Mouse (Mus musculus) CD4-positive, CD25-positive, alpha-beta regulatory T cell, adult 4 months (primary cell): ENCODE results near the gene Irf8. TPM values are rescaled to one million over a fixed set of nuclear protein-coding genes. Genes with fewer than 3 reads are reported as not detected.
"Not testable (repeated sequence)": the region's sequence is repeated elsewhere in the genome, so short reads cannot be mapped to it uniquely, and the experiment has no call there.

ENCODE experiments used
- ATAC-seq: one replicate; pipeline ENCODE4 v1.8.0; 2017
- polyA plus RNA-seq, 2 experiments: library from polyadenylated mRNA; unstranded; fragments of 100-300 nt; shearing (Covaris generic); gene quantifications; one replicate each; pipeline ENCODE4 v1.2.1; 2017

Gene Irf8
- polyA plus RNA-seq, 2 experiments from 2014 or later: 12.3 to 22.7 TPM

DNA sequence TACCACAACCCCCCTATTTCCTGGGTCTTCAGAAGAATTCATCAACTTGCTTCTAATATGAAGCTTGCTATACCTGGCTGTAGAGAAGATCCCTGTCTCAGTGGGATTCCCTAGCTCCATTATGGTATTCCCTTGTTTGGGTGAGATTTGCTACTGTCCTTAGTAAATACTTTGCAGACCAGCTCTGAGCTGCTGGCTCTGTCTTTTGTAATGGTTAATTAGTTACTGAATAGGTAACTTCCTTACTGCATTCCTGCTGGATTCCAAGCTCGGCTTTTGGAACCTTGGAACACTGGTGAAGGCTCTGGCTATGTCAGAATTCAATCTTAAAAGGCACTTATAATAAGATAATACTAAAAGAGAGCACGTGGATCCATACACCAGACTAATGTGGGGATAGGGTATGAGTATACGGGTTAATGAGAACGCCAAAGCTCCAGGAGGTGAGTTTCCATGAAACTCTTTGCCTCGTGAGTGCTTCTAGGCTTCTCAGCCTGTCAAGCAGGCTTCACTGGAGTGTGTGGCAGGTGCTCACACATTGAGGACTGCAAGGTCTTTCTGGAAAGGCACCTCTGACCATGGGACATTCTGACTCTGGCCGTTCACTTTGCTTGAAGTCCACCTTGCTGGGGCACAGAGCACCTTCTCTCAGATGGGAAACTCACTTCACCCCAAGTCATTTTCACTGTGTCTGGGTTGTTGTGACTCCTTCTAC is 67.7 kb downstream of the Irf8 start:
- not testable (repeated sequence) for ATAC-seq

DNA sequence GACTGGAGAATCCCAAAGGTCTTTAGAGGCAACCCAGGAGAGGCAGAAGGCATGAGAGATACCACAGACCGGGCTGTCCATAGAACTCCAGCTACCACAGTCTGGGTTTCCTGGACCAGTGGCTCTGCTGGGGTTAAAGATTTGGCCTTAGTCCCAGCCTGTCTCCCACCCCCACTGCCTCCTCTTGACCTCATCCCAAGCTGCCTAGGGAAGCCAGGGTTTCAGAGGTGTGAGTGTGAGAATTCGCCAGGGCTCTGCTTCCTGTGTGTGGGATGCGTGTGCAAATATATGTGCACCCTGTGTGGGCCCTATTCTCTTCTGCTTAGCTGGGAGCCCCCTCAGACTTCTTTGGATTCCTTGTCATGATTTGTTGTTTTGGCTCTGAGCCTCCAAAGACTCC is 68.6 kb downstream of the Irf8 start:
- no peak for ATAC-seq

Other genes with a start within 250 kb of the Irf8 start
- gene Gins2, start 147.1 kb upstream of the Irf8 start, polyA plus RNA-seq: 10 to 100 TPM; 14.6 to 20.6 TPM
- gene 1190005I06Rik, start 88.7 kb upstream of the Irf8 start, polyA plus RNA-seq: under 1 TPM in 1 of 2 experiments, not detected in 1; 0.39 TPM
- gene Gm27021, start 68.3 kb upstream of the Irf8 start, polyA plus RNA-seq: not detected
- gene Cox4i1, start 68.1 kb upstream of the Irf8 start, polyA plus RNA-seq: 1,000 to 10,000 TPM; 1,023 to 1,039 TPM
- 10 to 100 TPM; 32.0 to 41.1 TPM for gene Emc8, start 67.8 kb upstream of the Irf8 start, polyA plus RNA-seq